Mouse (Mus musculus): Measurements from ENCODE around the gene Dock1.

- no peak for TF ChIP-seq POLR2A (IDR thresholded peaks at IDR 0.05; ENCODE audit: extremely low read depth, insufficient read depth, low read length)
- TF ChIP-seq CTCF (IDR thresholded peaks at IDR 0.05; ENCODE audit: extremely low read depth, insufficient read depth, low read length): no peak
Measured at GRCm38 (mm10) chr7:135017531-135017930, 347.1 kb downstream of the Dock1 start.
